Mouse (Mus musculus) induced T-regulatory cell, adult 2 months (primary cell): ENCODE data around the gene Qpct.
"Not testable (repeated sequence)": the region's sequence is repeated elsewhere in the genome, so short reads cannot be mapped to it uniquely, and the experiment has no call there.

Experiments
- DNase-seq: peaks from one replicate; pipeline ENCODE4 v3.0.0-alpha.2; 2012; ENCODE audit warnings: low read depth

Gene Qpct

DNA sequence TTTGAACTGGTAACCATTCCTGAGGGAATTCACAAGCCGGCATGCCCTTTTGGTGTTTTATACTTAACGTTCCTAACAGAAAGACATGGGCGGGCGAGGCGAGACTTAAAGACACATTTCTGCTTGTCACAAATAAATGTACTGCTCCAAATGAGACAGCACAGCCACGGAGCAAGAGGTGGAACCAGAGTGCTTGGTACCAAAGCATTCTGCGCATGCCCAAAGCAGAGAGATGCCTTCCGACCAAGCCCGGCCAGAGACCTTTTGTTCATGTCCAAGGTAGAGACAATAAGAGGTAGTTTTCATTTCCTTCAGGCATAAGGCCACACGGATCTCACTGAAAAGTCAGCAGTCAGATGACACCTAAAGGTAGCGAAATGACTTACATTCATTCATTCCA lies 20.2 kb downstream of the Qpct start:
- DNase-seq, result no peak

DNA sequence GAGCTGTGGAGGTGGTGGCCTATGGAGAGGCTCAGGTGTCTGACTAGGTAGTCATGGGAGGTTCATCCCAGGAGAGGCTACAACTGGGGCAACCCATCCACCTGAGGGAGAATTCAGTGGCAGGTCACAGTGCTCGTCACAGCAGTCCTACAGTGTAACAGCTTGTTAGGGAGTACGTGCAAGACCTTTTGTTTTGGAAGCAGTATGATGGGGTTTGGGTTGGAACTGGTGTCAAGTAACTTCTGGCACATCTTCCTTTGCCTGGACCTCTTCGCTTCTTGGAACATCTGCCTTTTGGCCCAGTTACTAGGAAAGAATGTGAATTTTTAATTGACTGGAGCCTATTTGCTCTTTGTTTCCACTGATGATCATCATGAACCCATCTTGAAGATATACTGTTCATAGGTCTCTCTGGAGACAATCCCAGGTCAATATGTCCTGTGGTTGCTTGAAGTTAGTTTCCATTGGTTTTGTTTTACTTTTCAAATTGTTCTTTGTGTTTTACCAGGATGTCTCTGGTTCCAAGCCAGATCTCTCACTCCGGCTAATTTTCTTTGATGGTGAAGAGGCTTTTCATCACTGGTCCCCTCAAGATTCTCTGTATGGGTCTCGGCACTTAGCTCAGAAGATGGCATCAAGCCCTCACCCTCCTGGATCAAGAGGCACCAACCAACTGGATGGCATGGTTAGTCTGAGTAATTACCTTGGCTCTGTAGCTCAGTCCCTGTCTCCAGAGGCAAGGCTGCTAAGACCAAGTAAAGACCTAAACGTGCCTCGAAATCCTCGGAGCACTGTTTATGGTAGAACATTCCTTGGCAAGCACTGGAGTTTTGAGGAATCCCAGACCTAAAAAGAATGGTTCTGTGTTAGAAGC lies 25.5 kb downstream of the Qpct start:
- no peak for DNase-seq

GRCm38 (mm10) chr17:79077848-79078146 lies 26.1 kb downstream of the Qpct start:
- no peak for DNase-seq

DNA sequence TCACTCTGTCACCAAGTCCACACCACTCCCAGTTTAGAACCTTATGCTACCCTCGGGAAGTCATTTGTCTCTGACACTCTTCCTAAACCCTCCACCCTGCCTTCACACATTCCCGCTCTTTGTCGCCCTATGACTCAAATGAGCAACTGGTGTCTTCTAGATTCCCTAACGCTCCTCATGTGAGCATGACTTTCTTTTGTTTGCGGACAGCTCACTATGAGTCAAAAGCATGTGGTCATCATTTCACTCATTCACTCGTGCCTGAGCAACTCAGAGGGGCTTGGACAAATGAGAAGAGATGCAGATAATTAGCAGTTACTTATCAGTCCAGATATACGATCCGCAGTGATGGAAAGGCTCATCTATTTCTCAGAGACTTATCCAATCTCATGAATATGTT lies 26.5 kb downstream of the Qpct start:
- no peak for DNase-seq

DNA sequence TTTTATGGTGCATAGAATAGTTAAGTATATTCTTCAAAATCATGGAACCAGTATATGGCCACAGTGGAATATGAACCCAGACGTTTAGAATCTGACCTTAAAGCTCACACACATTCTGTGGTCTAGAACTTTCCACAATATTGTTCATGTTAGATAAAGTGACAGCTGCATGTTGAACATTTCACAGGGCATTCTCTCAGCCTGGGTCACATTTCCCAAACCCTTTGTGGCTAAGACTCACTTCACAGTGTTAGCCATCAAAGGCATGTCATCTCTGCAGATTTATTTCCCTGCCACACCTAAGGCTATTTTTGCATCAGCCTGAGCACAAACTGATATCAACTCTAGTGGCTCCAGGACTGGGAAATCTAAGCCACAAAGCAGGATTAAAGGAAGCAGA lies 40.0 kb downstream of the Qpct start:
- DNase-seq, result no peak

DNA sequence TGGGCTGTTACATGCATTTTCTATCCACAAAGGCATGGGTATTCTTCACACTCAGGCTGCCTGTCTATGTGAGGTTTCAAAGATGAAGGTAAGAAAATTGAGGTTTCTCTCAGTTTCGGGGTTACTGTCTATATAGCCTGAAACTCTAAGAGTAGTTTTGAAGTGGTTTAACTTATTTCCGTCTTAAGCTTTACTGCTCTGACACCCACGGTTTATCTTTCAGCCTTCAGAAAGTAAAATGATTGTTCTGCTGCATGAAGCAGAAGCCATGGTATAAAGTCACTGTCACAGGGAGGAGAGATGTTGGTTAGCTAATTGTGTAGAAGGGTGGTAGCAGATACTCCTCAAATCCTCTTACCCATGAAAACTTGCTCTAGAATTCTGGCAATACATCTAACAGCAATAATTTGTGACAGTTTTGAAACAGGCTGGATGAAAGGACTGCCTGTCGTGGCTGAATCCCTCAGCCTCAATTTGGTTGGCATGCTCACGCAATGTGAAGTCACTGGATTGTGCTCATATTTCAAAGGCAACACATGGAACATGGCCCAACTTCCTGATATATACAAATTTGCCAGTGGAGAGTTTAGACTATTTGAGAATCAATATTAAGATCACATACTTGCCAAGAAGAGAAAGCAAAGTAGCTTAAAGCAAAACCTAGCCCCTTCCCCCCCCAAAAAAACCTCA lies 41.7 kb downstream of the Qpct start:
- peak; percentile 66 for DNase-seq

- DNase-seq, result no peak
Observed at GRCm38 (mm10) chr17:79095624-79096023, 43.9 kb downstream of the Qpct start.

DNA sequence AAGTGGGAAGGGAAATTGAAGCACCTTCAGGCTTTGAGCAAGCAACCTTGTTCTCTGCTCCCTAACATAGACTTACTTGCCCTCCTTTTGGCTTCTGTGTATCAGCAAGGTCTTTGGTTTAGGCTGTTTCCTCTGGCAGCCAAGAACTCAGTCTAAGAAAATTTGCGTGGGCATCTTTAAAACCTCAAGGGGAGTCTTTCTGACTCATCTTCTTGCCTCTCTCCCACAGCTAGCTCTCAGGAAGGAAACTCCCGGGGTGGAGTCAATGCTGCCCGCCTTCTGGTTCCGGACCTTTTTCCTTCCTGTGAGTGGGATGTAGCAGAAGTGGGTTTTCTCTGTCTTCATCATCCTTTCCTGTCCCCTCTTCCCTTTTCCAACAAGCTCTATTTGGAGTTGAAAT lies 48.2 kb downstream of the Qpct start:
- peak; percentile 71 for DNase-seq

- no peak for DNase-seq
Observed at GRCm38 (mm10) chr17:79108238-79108637, 56.5 kb downstream of the Qpct start.

DNA sequence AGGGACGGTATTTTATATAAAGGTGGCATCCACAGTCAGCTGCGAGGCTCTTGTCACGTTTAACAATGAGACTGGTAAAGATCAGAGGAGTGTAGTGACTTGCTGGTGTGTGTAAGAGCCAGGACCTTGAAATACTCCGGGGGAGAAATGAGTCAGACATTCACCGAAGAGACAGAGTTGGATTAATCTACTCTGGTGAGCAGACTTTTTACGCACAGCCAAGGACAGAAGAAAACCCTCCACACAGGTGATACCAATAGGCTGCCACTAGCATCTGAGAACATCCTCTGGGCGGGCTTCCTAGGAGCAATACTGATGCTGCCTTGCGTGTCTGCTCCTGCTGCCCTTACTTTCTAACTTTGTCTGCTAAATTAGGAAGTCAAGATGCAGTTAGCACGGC lies 57.9 kb downstream of the Qpct start:
- DNase-seq, result no peak

DNA sequence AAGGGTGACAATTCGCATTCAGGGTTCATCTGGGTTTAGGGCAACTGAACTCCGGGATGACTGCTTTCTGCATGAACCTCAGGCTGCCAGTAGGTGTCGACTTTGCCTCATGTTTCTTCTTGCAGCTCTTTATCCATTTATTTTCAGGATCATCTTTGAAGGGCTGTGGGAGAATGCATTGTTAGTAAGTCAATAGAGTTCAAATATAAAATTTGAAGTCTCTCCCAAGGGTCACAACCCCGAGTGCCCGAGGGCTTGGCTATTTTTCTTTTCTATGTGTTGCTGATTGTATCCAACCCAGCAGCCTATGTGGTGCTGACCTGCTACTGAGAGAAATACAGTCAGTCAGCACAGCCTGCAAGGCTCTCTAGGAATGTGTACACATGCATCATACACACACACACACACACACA lies 59.2 kb downstream of the Qpct start:
- DNase-seq, result peak; percentile 49

DNA sequence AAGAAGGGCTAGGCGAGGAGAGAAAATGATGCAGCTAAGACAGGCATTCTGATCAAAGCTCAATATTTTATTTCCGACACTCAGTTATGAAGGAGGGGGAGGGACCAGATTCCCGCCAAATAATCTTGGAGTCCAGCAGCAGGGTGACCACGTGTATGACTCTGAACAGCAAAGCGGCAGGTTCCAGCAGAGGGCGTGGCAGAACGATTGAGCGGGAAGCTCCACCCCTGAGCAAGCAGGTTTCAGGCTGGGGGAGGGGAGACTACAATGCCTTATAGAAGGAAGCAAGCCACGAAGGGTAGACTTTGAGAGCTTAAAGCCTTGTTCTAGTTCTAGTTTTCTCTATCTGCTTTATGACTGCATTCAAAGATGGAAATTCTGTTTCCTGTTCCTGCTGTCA lies 63.5 kb downstream of the Qpct start:
- DNase-seq, result not testable (repeated sequence)

- DNase-seq, result no peak
Observed at GRCm38 (mm10) chr17:79119066-79119465, 67.4 kb downstream of the Qpct start.

GRCm38 (mm10) chr17:79120269-79120668 lies 68.6 kb downstream of the Qpct start:
- DNase-seq, result no peak

GRCm38 (mm10) chr17:79133740-79134139 lies 82.0 kb downstream of the Qpct start:
- no peak for DNase-seq

DNA sequence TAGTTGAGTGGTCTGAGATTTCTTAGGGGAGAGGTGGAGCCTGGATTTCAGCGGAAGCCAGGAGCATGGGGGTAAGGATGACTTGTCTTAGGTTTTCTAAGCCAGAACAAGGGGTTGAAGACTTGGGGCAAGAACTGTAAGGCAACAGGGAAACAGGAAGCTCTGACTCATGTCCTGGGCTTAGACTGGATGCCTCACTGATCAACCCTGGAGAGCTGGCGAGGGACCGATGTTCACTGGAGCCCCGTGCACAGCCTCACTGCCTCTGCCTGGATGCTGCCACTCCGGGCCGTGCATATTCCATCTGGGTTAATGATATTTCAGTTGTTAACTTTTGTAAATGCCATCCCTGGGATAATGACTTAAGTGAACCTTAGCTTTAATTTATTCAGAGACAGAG lies 84.1 kb downstream of the Qpct start:
- DNase-seq, result no peak

GRCm38 (mm10) chr17:79136401-79136800 lies 84.7 kb downstream of the Qpct start:
- DNase-seq, result no peak
